Mouse (Mus musculus): Measurements from ENCODE around the gene Rnf4. TPM values are rescaled to one million over a fixed set of nuclear protein-coding genes. Genes with fewer than 3 reads are reported as not detected.
A peak's percentile ranks its signal among the peaks of the same experiment; 100 is the strongest.

Gene Rnf4
- polyA plus RNA-seq, 1 experiment from 2014 or later, result 60.4 TPM

GRCm38 (mm10) chr5:34330136-34330535, 6.0 kb upstream of the Rnf4 start:
- Histone ChIP-seq H3K9ac (replicated peaks) (no peak overlapping the region), H3K4me3 (ENCODE audit: low read depth, low read length) (no peak overlapping the region), H3K36me3 (replicated peaks; ENCODE audit: insufficient read depth, low read length) (no peaks in the 10 kb centered on the region), H3K9me3 (ENCODE audit: low read length) (peaks cover 2% of the 10 kb centered on the region; the same call in 1 of the 2 replicates), H3K27me3 (ENCODE audit: insufficient read depth, low read length) (no peaks in the 10 kb centered on the region), H3K27ac (ENCODE audit: low read depth) (no peak overlapping the region), H3K4me2 (ENCODE audit: low read depth, low read length) (no peak overlapping the region), H3K4me1 (ENCODE audit: insufficient read depth) (peaks cover 4% of the 10 kb centered on the region; the same call in 1 of the 2 replicates)
- 82% methylated on average over 2 of the region's 2 CpGs for WGBS (ENCODE audit: insufficient replicate concordance)
- no peak for DNase-seq
- no peak for TF ChIP-seq EP300 (IDR thresholded peaks at IDR 0.05; ENCODE audit: low read depth)
- ATAC-seq, result no peak

DNA sequence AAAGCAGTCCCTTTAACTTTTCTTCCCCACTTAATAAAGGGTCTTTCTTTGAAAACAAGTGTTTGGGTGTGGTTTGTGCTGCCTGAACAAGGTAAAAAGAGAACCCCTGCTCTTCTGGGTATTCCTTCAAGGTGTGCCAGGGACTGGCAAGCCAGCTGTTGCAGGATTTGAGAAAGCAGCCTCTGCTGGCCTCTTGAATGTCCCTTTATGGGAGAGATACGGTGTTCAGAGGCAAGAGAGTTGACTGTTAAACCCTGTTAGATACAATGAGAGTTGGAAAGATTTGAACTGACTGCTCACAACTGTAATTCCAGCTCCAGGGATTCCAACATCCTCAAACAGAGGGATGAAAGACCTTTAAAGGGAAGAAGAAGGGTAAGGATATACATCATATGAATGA, 2.0 kb upstream of the Rnf4 start:
- ATAC-seq (no peak), DNase-seq (no peak)
- Histone ChIP-seq H3K27ac (ENCODE audit: low read depth) (no peak overlapping the region), H3K36me3 (replicated peaks; ENCODE audit: insufficient read depth, low read length) (0 out of 2 replicates have a peak, but pooled peaks cover under 1% of the 10 kb centered on the region), H3K4me3 (ENCODE audit: low read depth, low read length) (no peak overlapping the region), H3K9me3 (ENCODE audit: low read length) (peaks cover 2% of the 10 kb centered on the region; the same call in 1 of the 2 replicates), H3K27me3 (ENCODE audit: insufficient read depth, low read length) (no peaks in the 10 kb centered on the region), H3K4me2 (ENCODE audit: low read depth, low read length) (no peak overlapping the region), H3K4me1 (ENCODE audit: insufficient read depth) (peaks cover 11% of the 10 kb centered on the region; the same call in 1 of the 2 replicates), H3K9ac (replicated peaks) (no peak overlapping the region)
- WGBS (ENCODE audit: insufficient replicate concordance), result 84% methylated on average over 1 of the region's 1 CpGs
- TF ChIP-seq CTCF (IDR thresholded peaks at IDR 0.05; ENCODE audit: low read depth), result no peak
- TF ChIP-seq EP300 (IDR thresholded peaks at IDR 0.05; ENCODE audit: low read depth), result no peak

- Histone ChIP-seq H3K9me3 (ENCODE audit: low read length) (no peaks in the 10 kb centered on the region), H3K4me1 (ENCODE audit: insufficient read depth) (peaks cover 14% of the 10 kb centered on the region; the same call in 1 of the 2 replicates), H3K4me3 (ENCODE audit: low read depth, low read length) (peak overlapping the region; percentile 95), H3K36me3 (replicated peaks; ENCODE audit: insufficient read depth, low read length) (0 out of 2 replicates have a peak, but pooled peaks cover 2% of the 10 kb centered on the region), H3K27ac (ENCODE audit: low read depth) (peak overlapping the region; percentile 86), H3K4me2 (ENCODE audit: low read depth, low read length) (peak overlapping the region; percentile 66), H3K9ac (replicated peaks) (peak overlapping the region; percentile 80), H3K27me3 (ENCODE audit: insufficient read depth, low read length) (no peaks in the 10 kb centered on the region)
- ATAC-seq (peak; percentile 9), DNase-seq (no peak)
- 1% methylated on average over 21 of the region's 21 CpGs for WGBS (ENCODE audit: insufficient replicate concordance)
- TF ChIP-seq EP300 (IDR thresholded peaks at IDR 0.05; ENCODE audit: low read depth) (no peak), CTCF (IDR thresholded peaks at IDR 0.05; ENCODE audit: low read depth) (no peak)
Measured at GRCm38 (mm10) chr5:34335539-34336096, 471 bp upstream of the Rnf4 start.

DNA sequence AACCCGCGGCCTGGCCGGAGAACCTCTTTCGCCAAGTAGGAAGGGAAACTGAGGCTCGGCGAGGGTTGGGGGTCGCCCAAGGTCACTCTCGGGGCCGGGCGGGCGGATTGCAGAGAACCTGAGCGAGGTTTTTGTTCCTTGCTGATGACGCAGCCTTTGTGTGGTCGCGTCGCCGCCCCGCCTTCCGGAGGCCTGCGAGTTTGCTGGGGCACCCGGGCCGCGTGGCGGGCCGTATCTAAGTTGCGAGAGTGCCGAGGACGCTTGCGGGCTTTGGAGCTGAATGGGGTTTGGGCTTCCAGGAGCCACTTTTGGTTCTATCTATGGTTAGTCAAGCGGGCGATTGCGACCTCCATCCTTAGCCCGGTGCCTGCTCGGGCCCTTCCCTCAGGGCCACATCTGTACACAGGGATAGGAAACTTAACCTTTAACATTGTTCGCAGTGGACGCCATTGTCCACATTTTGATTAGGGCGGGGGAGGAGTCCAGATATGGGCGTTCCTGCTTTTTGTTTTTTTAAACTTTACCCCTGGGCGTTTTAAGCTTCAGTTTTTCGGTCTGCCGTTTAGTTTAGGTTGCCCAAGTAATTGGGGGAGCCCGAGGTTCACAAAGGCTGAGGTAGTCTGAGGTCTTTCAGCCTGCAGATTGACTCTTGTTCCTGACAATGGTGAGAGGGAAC, 824 bp downstream of the Rnf4 start:
- H3K4me3 ChIP-seq (ENCODE audit: low read depth, low read length), result peak overlapping the region; percentile 95
- peak overlapping the region; percentile 86 for H3K4me2 ChIP-seq (ENCODE audit: low read depth, low read length)
- H3K9ac ChIP-seq (replicated peaks), result peak overlapping the region; percentile 99
- H3K27me3 ChIP-seq (ENCODE audit: insufficient read depth, low read length), result no peaks in the 10 kb centered on the region
- DNase-seq, result peak; percentile 82
- H3K36me3 ChIP-seq (replicated peaks; ENCODE audit: insufficient read depth, low read length), result 0 out of 2 replicates have a peak, but pooled peaks cover 2% of the 10 kb centered on the region
- WGBS (ENCODE audit: insufficient replicate concordance), result under 1% methylated on average over 42 of the region's 42 CpGs
- TF ChIP-seq EP300 (IDR thresholded peaks at IDR 0.05; ENCODE audit: low read depth), result no peak
- TF ChIP-seq CTCF (IDR thresholded peaks at IDR 0.05; ENCODE audit: low read depth), result no peak
- peak; percentile 57 for ATAC-seq
- H3K27ac ChIP-seq (ENCODE audit: low read depth), result peak overlapping the region; percentile 100
- peaks cover 22% of the 10 kb centered on the region; the same call in 1 of the 2 replicates for H3K4me1 ChIP-seq (ENCODE audit: insufficient read depth)
- H3K9me3 ChIP-seq (ENCODE audit: low read length), result no peaks in the 10 kb centered on the region

GRCm38 (mm10) chr5:34340246-34340645, 4.2 kb downstream of the Rnf4 start:
- Histone ChIP-seq H3K4me2 (ENCODE audit: low read depth, low read length) (no peak overlapping the region), H3K9me3 (ENCODE audit: low read length) (no peaks in the 10 kb centered on the region), H3K27ac (ENCODE audit: low read depth) (no peak overlapping the region), H3K36me3 (replicated peaks; ENCODE audit: insufficient read depth, low read length) (peaks cover 13% of the 10 kb centered on the region), H3K9ac (replicated peaks) (no peak overlapping the region), H3K27me3 (ENCODE audit: insufficient read depth, low read length) (no peaks in the 10 kb centered on the region), H3K4me3 (ENCODE audit: low read depth, low read length) (no peak overlapping the region), H3K4me1 (ENCODE audit: insufficient read depth) (peaks cover 22% of the 10 kb centered on the region; the same call in 1 of the 2 replicates)
- 82% methylated on average over 6 of the region's 6 CpGs for WGBS (ENCODE audit: insufficient replicate concordance)
- TF ChIP-seq CTCF (IDR thresholded peaks at IDR 0.05; ENCODE audit: low read depth) (no peak), EP300 (IDR thresholded peaks at IDR 0.05; ENCODE audit: low read depth) (no peak)
- DNase-seq (no peak), ATAC-seq (no peak)

GRCm38 (mm10) chr5:34352084-34352631, 16.1 kb downstream of the Rnf4 start:
- TF ChIP-seq CTCF (IDR thresholded peaks at IDR 0.05; ENCODE audit: low read depth) (no peak), EP300 (IDR thresholded peaks at IDR 0.05; ENCODE audit: low read depth) (no peak)
- Histone ChIP-seq H3K27me3 (ENCODE audit: insufficient read depth, low read length) (no peaks in the 10 kb centered on the region), H3K4me2 (ENCODE audit: low read depth, low read length) (no peak overlapping the region), H3K4me3 (ENCODE audit: low read depth, low read length) (no peak overlapping the region), H3K27ac (ENCODE audit: low read depth) (no peak overlapping the region), H3K36me3 (replicated peaks; ENCODE audit: insufficient read depth, low read length) (peaks cover 82% of the 10 kb centered on the region), H3K9me3 (ENCODE audit: low read length) (no peaks in the 10 kb centered on the region), H3K4me1 (ENCODE audit: insufficient read depth) (no peaks in the 10 kb centered on the region), H3K9ac (replicated peaks) (no peak overlapping the region)
- ATAC-seq (peak; percentile 53), DNase-seq (no peak)
- WGBS (ENCODE audit: insufficient replicate concordance), result 83% methylated on average over 3 of the region's 3 CpGs

Data from liver, postnatal 0 days (tissue).